Mouse (Mus musculus): ENCODE measurements at regions not wholly inside any gene's neighbourhood (a gene's known extent, or its start where the extent isn't known, plus 50 kb on each side); places are given as distances from the start of the nearest gene placed in this dataset.
"Not testable (repeated sequence)": the region's sequence is repeated elsewhere in the genome, so short reads cannot be mapped to it uniquely, and the experiment has no call there.

DNA sequence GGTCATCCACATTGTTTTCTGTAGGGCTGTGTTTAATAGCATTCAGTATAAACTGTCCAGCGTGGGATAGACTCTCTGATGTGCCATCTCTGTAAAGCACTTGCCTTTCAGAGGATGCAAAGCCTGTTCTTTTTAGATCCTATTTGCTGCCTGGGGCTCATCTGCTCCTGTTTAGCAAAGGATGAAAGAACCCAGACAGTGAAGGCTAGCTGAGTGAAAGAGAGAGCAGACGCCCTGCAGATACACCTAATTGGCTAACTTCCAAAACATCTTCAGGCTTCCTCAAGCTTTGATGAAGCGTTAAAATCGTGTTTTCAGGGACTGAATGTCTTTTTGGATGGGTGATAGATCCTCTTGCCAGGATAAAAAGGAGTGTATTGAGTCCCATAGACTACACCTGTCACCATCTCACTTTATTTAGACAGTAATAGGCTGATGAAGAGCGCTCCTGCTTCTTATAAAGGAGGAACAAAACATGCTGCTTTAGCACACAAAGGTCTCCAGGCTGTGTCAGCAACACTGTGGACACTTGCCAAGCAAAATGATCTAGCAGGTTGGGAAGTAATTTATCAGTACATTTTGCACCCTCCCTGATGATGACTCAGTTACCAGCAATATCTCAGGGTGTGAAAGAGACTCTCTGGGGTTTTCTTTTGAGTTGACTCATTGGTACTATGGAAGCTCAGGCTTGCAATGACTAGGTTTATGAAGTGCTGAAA is 4717.3 kb downstream of the 9330182O14Rik start:
- no peaks in the 10 kb centered on the region for H3K27me3 ChIP-seq (replicated peaks)
- WGBS, result 9% methylated on average over 5 of the region's 5 CpGs
- H3K4me1 ChIP-seq, result 0 out of 2 replicates have a peak, but pooled peaks cover 3% of the 10 kb centered on the region
- peak; percentile 96 for ATAC-seq (replicated peaks)
- H3K9me3 ChIP-seq, result no peaks in the 10 kb centered on the region
- H3K27ac ChIP-seq, result peak overlapping the region; percentile 60; the same call in 1 of the 2 replicates
- H3K4me3 ChIP-seq, result no peak overlapping the region
- H3K9ac ChIP-seq, result no peak overlapping the region
- H3K36me3 ChIP-seq (replicated peaks), result no peaks in the 10 kb centered on the region
- no peak overlapping the region for H3K4me2 ChIP-seq

DNA sequence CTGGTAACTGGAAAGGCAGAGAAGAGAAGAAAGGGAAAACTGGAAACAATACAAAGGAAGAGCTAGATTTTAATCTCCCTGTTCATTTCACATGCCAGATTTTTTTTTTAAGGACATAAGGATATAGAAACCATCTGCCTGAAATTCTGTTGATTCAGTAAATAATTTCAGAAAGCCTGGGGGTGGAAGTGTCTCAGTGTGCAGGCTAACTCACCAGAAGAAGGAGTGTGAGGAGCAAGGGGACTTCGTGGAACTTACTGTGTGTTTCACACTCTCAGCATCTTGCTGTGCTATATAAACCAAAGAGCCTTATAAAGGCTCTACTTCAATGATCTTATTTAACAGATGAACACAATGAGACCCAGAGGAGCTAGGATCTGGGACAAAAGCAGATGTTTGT is 4722.9 kb downstream of the 9330182O14Rik start:
- no peaks in the 10 kb centered on the region for H3K36me3 ChIP-seq (replicated peaks)
- ATAC-seq (replicated peaks), result no peak
- H3K27ac ChIP-seq, result no peak overlapping the region
- no peaks in the 10 kb centered on the region for H3K4me1 ChIP-seq
- H3K4me2 ChIP-seq, result no peak overlapping the region
- no peak overlapping the region for H3K9ac ChIP-seq
- H3K27me3 ChIP-seq (replicated peaks), result no peaks in the 10 kb centered on the region
- WGBS, result 64% methylated on average over 1 of the region's 1 CpGs
- H3K9me3 ChIP-seq, result no peaks in the 10 kb centered on the region
- no peak overlapping the region for H3K4me3 ChIP-seq

DNA sequence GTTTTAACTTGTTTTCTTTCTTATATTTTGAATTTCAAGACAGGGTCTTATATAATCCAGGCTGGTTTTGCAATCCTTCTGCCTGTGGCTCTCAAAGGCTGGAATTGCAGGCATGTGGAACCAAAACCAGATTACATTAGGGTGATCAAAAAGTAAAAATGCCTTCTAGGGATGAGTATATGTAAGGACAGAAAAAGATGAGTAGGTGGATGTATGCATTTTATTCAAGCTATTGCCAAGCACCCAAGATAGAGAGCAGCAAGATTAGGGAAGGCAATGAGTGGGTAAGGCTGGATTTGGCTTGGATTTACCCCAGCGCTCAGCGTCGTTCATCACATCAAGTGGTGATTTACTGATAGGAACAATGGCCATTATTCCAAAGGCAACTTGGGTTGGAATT is 4725.2 kb downstream of the 9330182O14Rik start:
- ATAC-seq (replicated peaks), result no peak
- H3K36me3 ChIP-seq (replicated peaks), result no peaks in the 10 kb centered on the region
- WGBS, result 57% methylated on average over 3 of the region's 3 CpGs

DNA sequence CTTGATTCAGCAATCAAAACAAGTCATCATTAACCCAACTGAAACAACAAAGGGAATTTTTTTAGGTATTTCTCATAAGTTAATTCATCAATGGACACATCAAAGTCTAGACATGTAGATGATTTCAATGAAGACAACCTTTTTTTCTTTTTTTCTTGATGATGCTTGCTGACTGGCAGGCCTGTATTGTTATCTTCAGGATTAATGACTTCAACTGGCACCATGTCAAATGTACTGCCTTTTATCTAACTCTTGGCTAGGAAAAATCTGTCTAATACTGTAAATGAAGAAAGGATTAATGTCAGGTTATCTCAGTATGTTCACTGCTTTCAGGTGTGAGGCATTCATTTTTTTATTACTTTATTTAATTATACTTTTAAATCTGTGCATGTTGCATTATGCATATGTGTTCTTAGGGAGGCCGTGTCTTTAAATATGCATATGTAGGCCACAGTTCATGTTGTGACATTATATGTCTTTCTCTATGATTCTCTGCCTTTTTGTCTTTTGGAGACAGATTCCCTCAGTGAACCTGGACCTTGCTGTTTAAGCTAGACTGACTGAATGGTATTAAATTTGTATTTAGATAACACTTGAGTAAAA is 4726.1 kb downstream of the 9330182O14Rik start:
- WGBS, result 50% methylated on average over 1 of the region's 1 CpGs
- Histone ChIP-seq H3K9ac (no peak overlapping the region), H3K4me1 (no peaks in the 10 kb centered on the region), H3K4me3 (no peak overlapping the region), H3K9me3 (no peaks in the 10 kb centered on the region), H3K36me3 (replicated peaks) (no peaks in the 10 kb centered on the region), H3K27me3 (replicated peaks) (no peaks in the 10 kb centered on the region), H3K4me2 (no peak overlapping the region), H3K27ac (no peak overlapping the region)
- ATAC-seq (replicated peaks), result peak; percentile 86

More for the DNA sequence above, 4725.2 kb downstream of the 9330182O14Rik start:
- Histone ChIP-seq H3K27me3 (replicated peaks) (no peaks in the 10 kb centered on the region), H3K4me2 (no peak overlapping the region), H3K4me1 (no peaks in the 10 kb centered on the region), H3K9ac (no peak overlapping the region), H3K27ac (no peak overlapping the region), H3K4me3 (no peak overlapping the region), H3K9me3 (no peaks in the 10 kb centered on the region)

DNA sequence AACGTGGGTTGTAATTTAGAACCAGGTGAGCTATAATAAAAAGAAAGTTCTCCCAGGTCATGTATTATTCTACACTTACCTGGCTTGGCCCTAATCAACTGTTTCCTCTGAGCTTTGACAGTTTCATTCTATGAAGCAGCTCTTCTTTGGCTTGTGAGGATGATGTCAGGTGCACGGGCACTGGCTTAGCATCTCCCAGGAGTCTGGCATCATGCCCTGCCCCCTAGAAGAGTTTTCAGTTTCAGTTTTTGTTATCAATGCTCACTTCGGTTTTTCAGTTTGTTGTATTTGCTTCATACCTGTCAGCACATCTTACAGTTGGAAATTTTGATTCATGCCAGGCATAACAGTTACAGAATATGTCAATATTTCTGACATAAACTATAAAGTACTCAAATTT is 4734.4 kb downstream of the 9330182O14Rik start:
- Histone ChIP-seq H3K9me3 (no peaks in the 10 kb centered on the region), H3K9ac (no peak overlapping the region), H3K4me1 (no peaks in the 10 kb centered on the region), H3K27me3 (replicated peaks) (no peaks in the 10 kb centered on the region), H3K27ac (no peak overlapping the region), H3K36me3 (replicated peaks) (no peaks in the 10 kb centered on the region), H3K4me2 (no peak overlapping the region), H3K4me3 (no peak overlapping the region)
- no peak for ATAC-seq (replicated peaks)
- 77% methylated on average over 3 of the region's 3 CpGs for WGBS

DNA sequence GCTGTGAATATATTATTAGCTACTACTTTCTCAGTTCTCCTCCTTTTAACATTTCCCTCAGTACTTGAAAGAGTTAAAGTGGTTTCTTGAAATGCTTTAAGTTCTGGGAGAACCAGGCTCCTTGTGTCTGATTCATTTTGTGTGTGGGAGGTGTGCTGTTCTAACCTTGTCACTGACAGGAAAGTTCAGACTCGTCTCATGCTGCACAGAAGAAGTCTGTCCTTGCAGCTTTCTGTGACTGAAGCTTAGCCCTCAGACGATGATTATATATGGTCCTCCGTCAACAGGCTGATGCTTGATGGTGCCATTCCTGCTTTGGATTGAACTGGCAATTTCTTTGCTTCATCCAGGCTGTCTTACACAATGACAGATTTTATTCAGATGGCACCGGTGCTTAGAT is 4734.9 kb downstream of the 9330182O14Rik start:
- 71% methylated on average over 4 of the region's 4 CpGs for WGBS
- Histone ChIP-seq H3K27me3 (replicated peaks) (no peaks in the 10 kb centered on the region), H3K4me1 (no peaks in the 10 kb centered on the region), H3K9me3 (no peaks in the 10 kb centered on the region), H3K9ac (no peak overlapping the region), H3K27ac (no peak overlapping the region), H3K4me3 (no peak overlapping the region), H3K36me3 (replicated peaks) (no peaks in the 10 kb centered on the region), H3K4me2 (no peak overlapping the region)
- ATAC-seq (replicated peaks), result no peak

DNA sequence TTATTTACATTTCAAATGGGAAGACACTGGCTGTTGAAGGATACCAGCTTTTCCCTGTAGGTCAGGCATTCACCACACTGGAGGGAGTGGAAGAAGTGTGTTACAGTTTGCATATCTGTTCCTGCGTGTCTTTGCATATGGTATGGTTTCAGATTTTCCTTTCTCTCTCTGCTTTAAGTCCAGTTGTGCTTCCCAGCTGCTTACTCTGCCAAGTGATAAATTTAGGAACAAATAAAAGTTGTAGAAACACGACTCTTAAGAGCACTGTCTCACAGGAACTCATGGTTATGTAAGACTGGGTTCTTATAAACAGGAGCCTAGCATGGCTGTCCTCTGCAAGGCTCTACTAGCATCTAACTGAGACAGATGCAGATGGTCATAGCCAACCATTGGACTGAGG is 4735.5 kb downstream of the 9330182O14Rik start:
- WGBS, result 85% methylated on average over 2 of the region's 2 CpGs
- no peaks in the 10 kb centered on the region for H3K27me3 ChIP-seq (replicated peaks)

DNA sequence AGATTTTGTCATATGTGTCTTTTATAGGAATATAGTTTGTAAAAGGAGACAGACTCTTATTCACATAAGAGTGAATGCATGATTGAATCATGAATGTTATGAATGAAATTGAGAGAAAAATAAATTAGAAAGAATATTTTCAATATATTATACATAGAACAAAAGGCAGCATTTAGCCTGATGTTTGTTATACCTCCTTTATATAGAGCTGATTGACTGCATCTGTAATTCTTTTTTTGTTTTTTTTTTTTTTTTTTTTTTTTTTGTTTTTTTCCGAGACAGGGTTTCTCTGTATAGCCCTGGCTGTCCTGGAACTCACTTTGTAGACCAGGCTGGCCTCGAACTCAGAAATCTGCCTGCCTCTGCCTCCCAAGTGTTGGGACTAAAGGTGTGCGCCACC is 4736.8 kb downstream of the 9330182O14Rik start:
- ATAC-seq (replicated peaks); H3K4me2 ChIP-seq; H3K36me3 ChIP-seq (replicated peaks); H3K4me3 ChIP-seq; H3K4me1 ChIP-seq; H3K27me3 ChIP-seq (replicated peaks); H3K9me3 ChIP-seq; H3K27ac ChIP-seq; H3K9ac ChIP-seq: not testable (repeated sequence)
- WGBS, result 89% methylated on average over 2 of the region's 3 CpGs

More for the DNA sequence above, 4735.5 kb downstream of the 9330182O14Rik start:
- Histone ChIP-seq H3K27ac (no peak overlapping the region), H3K4me3 (no peak overlapping the region), H3K9me3 (no peaks in the 10 kb centered on the region), H3K36me3 (replicated peaks) (no peaks in the 10 kb centered on the region), H3K4me1 (no peaks in the 10 kb centered on the region), H3K4me2 (no peak overlapping the region), H3K9ac (no peak overlapping the region)
- ATAC-seq (replicated peaks), result no peak

DNA sequence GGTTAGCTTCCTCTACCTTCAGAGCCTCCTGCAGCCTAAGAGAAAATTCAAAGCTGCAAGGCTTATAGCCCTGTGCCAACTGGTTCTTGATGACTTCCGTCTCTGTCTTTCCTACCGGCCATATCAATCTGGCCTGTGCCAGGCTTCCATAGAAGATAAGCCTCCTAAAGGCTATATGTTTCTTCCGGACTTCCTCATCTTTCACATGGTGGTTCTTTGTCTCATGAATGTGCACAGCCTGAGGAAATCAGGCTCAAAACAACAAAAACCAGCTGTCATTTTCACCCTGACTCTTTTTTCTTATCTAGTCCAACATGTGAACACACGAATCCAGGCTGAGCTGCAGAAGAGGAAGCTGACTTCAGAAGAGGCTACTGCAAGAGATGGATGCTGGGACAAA is 4748.1 kb downstream of the 9330182O14Rik start:
- 86% methylated on average over 4 of the region's 4 CpGs for WGBS
- no peaks in the 10 kb centered on the region for H3K27me3 ChIP-seq (replicated peaks)
- no peak for ATAC-seq (replicated peaks)

DNA sequence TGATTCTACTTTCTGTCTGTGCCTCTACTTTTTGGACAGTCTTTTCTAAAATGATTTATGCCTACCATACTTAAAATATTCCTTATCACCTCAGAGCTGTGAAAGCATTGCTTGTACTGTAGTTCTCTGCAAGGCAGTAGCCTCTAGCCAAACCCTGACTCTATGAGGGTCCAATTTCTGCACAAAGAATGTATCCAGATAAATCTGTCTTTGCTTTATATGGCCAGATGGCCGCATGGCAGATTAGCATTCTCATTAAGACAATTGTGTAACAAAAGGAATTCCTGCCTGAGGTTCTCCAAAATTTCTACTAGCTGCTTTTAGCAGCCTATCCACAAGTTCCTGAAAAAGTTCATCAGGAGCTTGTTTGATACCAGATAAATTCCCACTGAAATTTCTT is 4757.4 kb downstream of the 9330182O14Rik start:
- H3K36me3 ChIP-seq (replicated peaks), result no peaks in the 10 kb centered on the region
- H3K9me3 ChIP-seq, result no peaks in the 10 kb centered on the region
- no peak overlapping the region for H3K27ac ChIP-seq
- H3K4me3 ChIP-seq, result no peak overlapping the region
- no peaks in the 10 kb centered on the region for H3K27me3 ChIP-seq (replicated peaks)
- WGBS, result 34% methylated on average over 1 of the region's 1 CpGs
- no peak overlapping the region for H3K9ac ChIP-seq
- no peak for ATAC-seq (replicated peaks)
- H3K4me2 ChIP-seq, result no peak overlapping the region
- no peaks in the 10 kb centered on the region for H3K4me1 ChIP-seq

More for the DNA sequence above, 4748.1 kb downstream of the 9330182O14Rik start:
- Histone ChIP-seq H3K9me3 (no peaks in the 10 kb centered on the region), H3K27ac (no peak overlapping the region), H3K4me1 (no peaks in the 10 kb centered on the region), H3K4me2 (no peak overlapping the region), H3K36me3 (replicated peaks) (no peaks in the 10 kb centered on the region; the same call in 1 of the 2 replicates), H3K4me3 (no peak overlapping the region), H3K9ac (no peak overlapping the region)

DNA sequence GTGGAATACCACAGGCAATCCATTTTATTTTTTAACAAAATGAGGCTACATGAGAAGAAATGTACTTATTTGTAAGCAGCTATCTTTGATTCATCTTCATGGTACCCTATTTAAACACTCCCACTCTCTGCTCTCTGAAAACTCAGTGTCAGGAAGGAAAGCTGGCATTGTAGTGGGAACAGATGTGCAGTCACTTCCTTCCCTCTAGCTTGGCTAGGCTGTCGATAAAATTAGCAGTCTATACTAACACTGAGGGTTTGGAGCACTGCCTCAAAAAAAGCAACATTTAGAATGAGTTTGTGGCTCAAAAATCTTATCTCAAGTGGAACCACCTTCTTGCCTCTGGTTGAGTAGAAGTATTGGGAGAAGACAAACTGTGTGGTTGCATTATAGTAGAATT is 4762.1 kb downstream of the 9330182O14Rik start:
- Histone ChIP-seq H3K27me3 (replicated peaks) (no peaks in the 10 kb centered on the region), H3K27ac (no peak overlapping the region), H3K9me3 (no peaks in the 10 kb centered on the region), H3K36me3 (replicated peaks) (no peaks in the 10 kb centered on the region), H3K4me3 (no peak overlapping the region), H3K9ac (no peak overlapping the region), H3K4me1 (no peaks in the 10 kb centered on the region), H3K4me2 (no peak overlapping the region)
- WGBS, result 76% methylated on average over 1 of the region's 1 CpGs
- no peak for ATAC-seq (replicated peaks)

DNA sequence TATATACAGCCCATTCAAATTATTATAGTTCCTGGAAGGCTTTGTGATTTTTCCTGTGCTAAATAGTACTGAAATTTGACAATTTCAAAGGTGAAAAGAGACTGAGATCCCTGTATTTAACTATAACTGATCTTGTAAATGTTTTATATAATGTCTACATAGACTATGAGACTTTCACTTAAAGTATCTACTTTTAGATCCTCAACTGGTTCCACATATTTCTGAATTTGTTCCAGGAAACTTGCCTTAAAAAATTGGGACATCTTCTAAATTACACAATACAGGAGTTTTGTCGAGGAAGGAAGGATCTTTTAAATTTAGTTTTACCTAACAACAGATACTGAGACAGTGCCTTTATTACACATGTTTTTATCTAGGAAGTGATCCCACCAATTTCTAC is 4763.4 kb downstream of the 9330182O14Rik start:
- H3K4me3 ChIP-seq, result no peak overlapping the region
- no peaks in the 10 kb centered on the region for H3K36me3 ChIP-seq (replicated peaks)
- H3K27me3 ChIP-seq (replicated peaks), result no peaks in the 10 kb centered on the region
- no peak overlapping the region for H3K4me2 ChIP-seq
- H3K9ac ChIP-seq, result no peak overlapping the region
- no peak overlapping the region for H3K27ac ChIP-seq
- H3K4me1 ChIP-seq, result no peaks in the 10 kb centered on the region
- H3K9me3 ChIP-seq, result no peaks in the 10 kb centered on the region
- ATAC-seq (replicated peaks), result no peak
- 76% methylated on average over 1 of the region's 1 CpGs for WGBS

DNA sequence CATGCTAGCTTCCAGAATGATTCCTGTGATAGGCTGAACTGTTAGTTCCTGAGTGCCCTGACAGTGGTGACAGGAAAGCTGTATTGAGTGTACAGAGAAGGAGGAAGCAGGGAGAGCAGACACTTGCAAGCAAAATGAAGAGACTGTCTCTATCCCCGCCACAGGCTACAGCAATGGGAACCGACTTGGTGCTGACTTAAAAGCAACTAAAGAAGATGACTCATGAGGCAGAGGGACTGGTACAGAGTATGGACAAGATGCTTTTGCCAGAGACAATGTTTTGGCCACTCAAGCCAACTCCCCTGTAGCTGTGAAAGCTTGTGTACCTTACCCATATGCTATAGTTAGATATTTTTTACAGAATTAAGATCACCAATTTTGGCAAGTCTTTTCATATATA is 4773.0 kb downstream of the 9330182O14Rik start:
- no peaks in the 10 kb centered on the region for H3K9me3 ChIP-seq
- no peaks in the 10 kb centered on the region for H3K36me3 ChIP-seq (replicated peaks)
- no peak overlapping the region for H3K27ac ChIP-seq
- H3K9ac ChIP-seq, result no peak overlapping the region
- H3K4me2 ChIP-seq, result no peak overlapping the region
- no peak for ATAC-seq (replicated peaks)
- no peaks in the 10 kb centered on the region for H3K4me1 ChIP-seq
- H3K4me3 ChIP-seq, result no peak overlapping the region
- 79% methylated on average over 2 of the region's 2 CpGs for WGBS
- no peaks in the 10 kb centered on the region for H3K27me3 ChIP-seq (replicated peaks)

Data from midbrain, embryonic 15.5 days (tissue).